Mouse (Mus musculus): ENCODE results near the gene Il23a. TPM values are rescaled to one million over a fixed set of nuclear protein-coding genes. Genes with fewer than 3 reads are reported as not detected.

The Il23a gene
- total and polyA plus RNA-seq, 3 experiments, result 0.32 to 3.6 (median 0.49) TPM

- Histone ChIP-seq H3K4me2 (ENCODE audit: insufficient read depth, low read depth, poor library complexity, severe bottlenecking) (peak overlapping the region; percentile 100; the same call in 1 of the 2 replicates), H3K9me3 (replicated peaks; ENCODE audit: low read length) (no peaks in the 10 kb centered on the region), H3K27ac (ENCODE audit: insufficient read depth, low read depth) (no peak overlapping the region), H3K79me2 (replicated peaks; ENCODE audit: control insufficient read depth, extremely low read depth, insufficient read depth, poor library complexity, severe bottlenecking) (peaks cover 66% of the 10 kb centered on the region), H3K27me3 (replicated peaks) (no peaks in the 10 kb centered on the region), H3K9ac (ENCODE audit: insufficient read depth, low read depth) (no peak overlapping the region), H3K4me3 (replicated peaks in 1 of 3; ENCODE audit: low read depth in 2 of 3, low read length in 2 of 3, poor library complexity in 1 of 3) (no peak overlapping the region), H3K4me1 (ENCODE audit: control insufficient read depth in 1 of 2, insufficient read depth in 2 of 2) (peaks cover 10 to 66% of the 10 kb centered on the region in 2 experiments), H3K36me3 (replicated peaks in 1 of 2; ENCODE audit: control insufficient read depth in 1 of 2, insufficient read depth in 1 of 2, low read length in 1 of 2) (peaks cover 3 to 26% of the 10 kb centered on the region in 2 experiments)
- TF ChIP-seq CTCF (conservative IDR thresholded peaks at IDR 0.05 in 1 of 2, IDR thresholded peaks at IDR 0.05 in 1 of 2; ENCODE audit: low read depth in 2 of 2, low read length in 2 of 2) (peak; percentile 20 to 58; a peak in 3 of 4 replicates), MAFK (IDR thresholded peaks at IDR 0.05; ENCODE audit: insufficient replicate concordance, low read length) (peak; percentile 49; the same call in 1 of the 2 replicates), BHLHE40 (IDR thresholded peaks at IDR 0.05; ENCODE audit: low read depth, low read length) (no peak), SMC3 (IDR thresholded peaks at IDR 0.05; ENCODE audit: low read depth, low read length) (peak; percentile 26), POLR2A (IDR thresholded peaks at IDR 0.05; ENCODE audit: low read depth, low read length) (no peak)
- DNase-seq (ENCODE audit: extremely low read depth), result peak; percentile 43
- dilution Hi-C loops (cut with MboI; ENCODE audit: extremely low pct_ligation_motif_present, extremely low pct_unique_long_range_greater_than_20kb, low sequenced_read_pairs), result no loop called here
- in situ Hi-C loops (cut with MboI; ENCODE audit: low pct_ligation_motif_present, low pct_unique_long_range_greater_than_20kb, low sequenced_read_pairs), result no loop called here
Observed at GRCm38 (mm10) chr10:128340257-128340656, 41.7 kb upstream of the Il23a start.

GRCm38 (mm10) chr10:128338948-128339347, 40.4 kb upstream of the Il23a start:
- Histone ChIP-seq H3K79me2 (replicated peaks; ENCODE audit: control insufficient read depth, extremely low read depth, insufficient read depth, poor library complexity, severe bottlenecking) (peaks cover 60% of the 10 kb centered on the region), H3K9me3 (replicated peaks; ENCODE audit: low read length) (no peaks in the 10 kb centered on the region), H3K27ac (ENCODE audit: insufficient read depth, low read depth) (no peak overlapping the region; the same call in 1 of the 2 replicates), H3K4me1 (ENCODE audit: control insufficient read depth in 1 of 2, insufficient read depth in 2 of 2) (peaks cover 10 to 55% of the 10 kb centered on the region in 2 experiments), H3K4me3 (replicated peaks in 1 of 3; ENCODE audit: low read depth in 2 of 3, low read length in 2 of 3, poor library complexity in 1 of 3) (peak overlapping the region; percentile 76 to 94 (median 85)), H3K36me3 (replicated peaks in 1 of 2; ENCODE audit: control insufficient read depth in 1 of 2, insufficient read depth in 1 of 2, low read length in 1 of 2) (peaks cover 3 to 26% of the 10 kb centered on the region in 2 experiments), H3K9ac (ENCODE audit: insufficient read depth, low read depth) (peak overlapping the region; percentile 87), H3K27me3 (replicated peaks) (no peaks in the 10 kb centered on the region), H3K4me2 (ENCODE audit: insufficient read depth, low read depth, poor library complexity, severe bottlenecking) (peak overlapping the region; percentile 100)
- in situ Hi-C loops (cut with MboI; ENCODE audit: low pct_ligation_motif_present, low pct_unique_long_range_greater_than_20kb, low sequenced_read_pairs) (no loop called here), dilution Hi-C loops (cut with MboI; ENCODE audit: extremely low pct_ligation_motif_present, extremely low pct_unique_long_range_greater_than_20kb, low sequenced_read_pairs) (no loop called here)
- DNase-seq (ENCODE audit: extremely low read depth), result no peak
- TF ChIP-seq ZNF384 (IDR thresholded peaks at IDR 0.05; ENCODE audit: low read depth, low read length), result no peak
- TF ChIP-seq PAX5 (IDR thresholded peaks at IDR 0.05; ENCODE audit: low read length), result no peak
- no peak for TF ChIP-seq BHLHE40 (IDR thresholded peaks at IDR 0.05; ENCODE audit: low read depth, low read length)
- TF ChIP-seq GABPA (IDR thresholded peaks at IDR 0.05; ENCODE audit: insufficient replicate concordance, low read depth, low read length), result no peak
- no peak for TF ChIP-seq POLR2A (IDR thresholded peaks at IDR 0.05; ENCODE audit: low read depth, low read length)
- no peak for TF ChIP-seq HCFC1 (IDR thresholded peaks at IDR 0.05; ENCODE audit: low read depth, low read length)
- TF ChIP-seq MAX (IDR thresholded peaks at IDR 0.05; ENCODE audit: low read length), result no peak
- no peak for TF ChIP-seq TBP (conservative IDR thresholded peaks at IDR 0.05; ENCODE audit: low read depth, low read length)
- TF ChIP-seq RAD21 (IDR thresholded peaks at IDR 0.05; ENCODE audit: low read depth, low read length), result no peak
- TF ChIP-seq ZMIZ1 (IDR thresholded peaks at IDR 0.05; ENCODE audit: low read depth, low read length), result no peak
- TF ChIP-seq ZC3H11A (IDR thresholded peaks at IDR 0.05; ENCODE audit: low read depth, low read length), result no peak
- no peak for TF ChIP-seq EP300 (IDR thresholded peaks at IDR 0.05; ENCODE audit: low read length)
- no peak for TF ChIP-seq USF1 (IDR thresholded peaks at IDR 0.05; ENCODE audit: low read depth, low read length)
- TF ChIP-seq JUN (IDR thresholded peaks at IDR 0.05; ENCODE audit: insufficient read depth, low read depth, low read length), result no peak
